Mouse (Mus musculus) gastrocnemius, postnatal 10 days (tissue): ENCODE data around the gene Zfp651. TPM values are rescaled to one million over a fixed set of nuclear protein-coding genes. Genes with fewer than 3 reads are reported as not detected.
A peak's percentile ranks its signal among the peaks of the same experiment; 100 is the strongest.

Experiments
- DNase-seq: peaks from one replicate; pipeline ENCODE4 v3.0.0; 2021; ENCODE audit warnings: mixed read lengths
- total RNA-seq, 2 experiments: library from RNA; stranded (reverse); gene quantifications; 2 replicates each; pipeline ENCODE4 v1.2.3; 2021

The Zfp651 gene
- total RNA-seq, 2 experiments from 2014 or later: 72.2 to 76.5 TPM

- DNase-seq: no peak
Observed at GRCm38 (mm10) chr9:121762248-121762647, 3.1 kb downstream of the Zfp651 start.

- peak; percentile 54 for DNase-seq
Observed at GRCm38 (mm10) chr9:121762761-121763160, 3.6 kb downstream of the Zfp651 start.

GRCm38 (mm10) chr9:121763716-121764115, 4.6 kb downstream of the Zfp651 start:
- DNase-seq: peak; percentile 76

GRCm38 (mm10) chr9:121765166-121765855, 6.2 kb downstream of the Zfp651 start:
- DNase-seq: no peak

GRCm38 (mm10) chr9:121772412-121772811, 13.3 kb downstream of the Zfp651 start:
- DNase-seq: no peak

- DNase-seq: no peak
Observed at GRCm38 (mm10) chr9:121775951-121776350, 16.8 kb downstream of the Zfp651 start.

GRCm38 (mm10) chr9:121776511-121776910, 17.4 kb downstream of the Zfp651 start:
- DNase-seq: no peak

- DNase-seq: no peak
Observed at GRCm38 (mm10) chr9:121777484-121778065, 18.4 kb downstream of the Zfp651 start, which contains the start of gene Klhl40. TSS of gene Klhl40 (plus strand) at chr9:121777607.

GRCm38 (mm10) chr9:121778066-121778624, 19.0 kb downstream of the Zfp651 start:
- peak; percentile 71 for DNase-seq

- DNase-seq: no peak
Observed at GRCm38 (mm10) chr9:121784801-121785200, 25.7 kb downstream of the Zfp651 start.

- no peak for DNase-seq
Observed at GRCm38 (mm10) chr9:121785261-121785660, 26.1 kb downstream of the Zfp651 start.

- no peak for DNase-seq
Observed at GRCm38 (mm10) chr9:121786359-121786758, 27.2 kb downstream of the Zfp651 start.

- peak; percentile 93 for DNase-seq
Observed at GRCm38 (mm10) chr9:121791206-121791605, 32.1 kb downstream of the Zfp651 start.

- DNase-seq: peak; percentile 72
Observed at GRCm38 (mm10) chr9:121791757-121792521, 32.8 kb downstream of the Zfp651 start, which contains the start of gene Hhatl. TSS of gene Hhatl (minus strand) at chr9:121792507.

- DNase-seq: no peak
Observed at GRCm38 (mm10) chr9:121794972-121795539, 35.9 kb downstream of the Zfp651 start.

- DNase-seq: no peak
Observed at GRCm38 (mm10) chr9:121797722-121798121, 38.6 kb downstream of the Zfp651 start.

- no peak for DNase-seq
Observed at GRCm38 (mm10) chr9:121798887-121799520, 39.9 kb downstream of the Zfp651 start.

- no peak for DNase-seq
Observed at GRCm38 (mm10) chr9:121802747-121803146, 43.6 kb downstream of the Zfp651 start.

- no peak for DNase-seq
Observed at GRCm38 (mm10) chr9:121807546-121807945, 48.4 kb downstream of the Zfp651 start.

- DNase-seq: no peak
Observed at GRCm38 (mm10) chr9:121807947-121808346, 48.8 kb downstream of the Zfp651 start.

- DNase-seq: no peak
Observed at GRCm38 (mm10) chr9:121808511-121808910, 49.4 kb downstream of the Zfp651 start.
